Mouse (Mus musculus) ovary, postnatal 36 days (tissue): ENCODE data around the gene Xpr1.

Experiments used
- DNase-seq: peaks from one replicate; pipeline ENCODE4 v3.0.0; 2022; ENCODE audit warnings: low spot score, mixed read lengths

Gene Xpr1

GRCm38 (mm10) chr1:155229464-155230411 is 187.5 kb downstream of the Xpr1 start:
- DNase-seq, result no peak
